Mouse (Mus musculus) midbrain, embryonic 16.5 days (tissue): ENCODE data around the gene Vmn1r220. TPM values are rescaled to one million over a fixed set of nuclear protein-coding genes. Genes with fewer than 3 reads are reported as not detected.
A peak's percentile ranks its signal among the peaks of the same experiment; 100 is the strongest.

Source experiments
- ATAC-seq: fragments of 200-750 bp; cut with Nextera tagmentation; 2 replicates; pipeline ENCODE4 v1.8.0; 2017; ENCODE audit warnings: moderate TSS enrichment
- H3K27ac ChIP-seq: fragments of 300-500 bp; sonication (generic); 2 replicates; pipeline ENCODE4 v1.5.1; 2014; ENCODE audit warnings: mild to moderate bottlenecking, low read length, mixed read lengths
- H3K27me3 ChIP-seq: fragments of 300-500 bp; sonication (generic); 2 replicates; pipeline ENCODE4 v1.6.1; 2014; ENCODE audit warnings: low read depth, low read length, mixed read lengths; ENCODE audit not compliant: control insufficient read depth, insufficient read depth
- H3K36me3 ChIP-seq: fragments of 300-500 bp; sonication (generic); 2 replicates; pipeline ENCODE4 v1.6.1; 2014; ENCODE audit warnings: mild to moderate bottlenecking, low read length, moderate library complexity, mixed read lengths; ENCODE audit not compliant: control insufficient read depth, insufficient read depth
- H3K4me1 ChIP-seq: fragments of 300-500 bp; sonication (generic); 2 replicates; pipeline ENCODE4 v1.6.1; 2014; ENCODE audit warnings: mild to moderate bottlenecking, low read length, mixed read lengths; ENCODE audit not compliant: control insufficient read depth, insufficient read depth
- H3K4me2 ChIP-seq: fragments of 300-500 bp; sonication (generic); 2 replicates; pipeline ENCODE4 v1.6.1; 2014; ENCODE audit warnings: mild to moderate bottlenecking, low read length, mixed read lengths
- H3K4me3 ChIP-seq: fragments of 300-500 bp; sonication (generic); 2 replicates; pipeline ENCODE4 v1.5.1; 2014; ENCODE audit warnings: low read depth, mild to moderate bottlenecking, low read length, moderate library complexity, mixed read lengths
- H3K9ac ChIP-seq: fragments of 300-500 bp; sonication (generic); 2 replicates; pipeline ENCODE4 v1.6.1; 2014; ENCODE audit warnings: low read depth, low read length, mixed read lengths
- H3K9me3 ChIP-seq: fragments of 300-500 bp; sonication (generic); replicated peaks from 2 replicates; pipeline ENCODE4 v1.6.1; 2014; ENCODE audit warnings: mild to moderate bottlenecking, low read length, mixed read lengths; ENCODE audit not compliant: control insufficient read depth, poor library complexity, severe bottlenecking
- WGBS: fragments of 180-500 bp; shearing (Covaris S2); extraction: QIAGEN DNeasy Blood & Tissue Kit; methylation state at CpG from one replicate; pipeline ENCODE4 v1.1.7; 2014; 5-methylcytosine and 5-hydroxymethylcytosine counted together
- polyA plus RNA-seq: library from polyadenylated mRNA; unstranded; fragments of >200 nt; fragmentation: Nextera tagmentation; extraction: Ambion mirVana; gene quantifications from 2 replicates; pipeline ENCODE4 v1.2.1, GENCODE M21; 2015

Gene Vmn1r220
- polyA plus RNA-seq, 1 experiment from 2014 or later, result not detected

GRCm38 (mm10) chr13:23133099-23133498 is 54.7 kb downstream of the Vmn1r220 start, which contains the start of gene Vmn1r218:
TSS of gene Vmn1r218 (plus strand) at chr13:23133155.
- WGBS, result 78% methylated on average over 3 of the region's 3 CpGs
- 0 out of 2 replicates have a peak, but pooled peaks have one; percentile 60 for ATAC-seq
- H3K4me3 ChIP-seq, result no peak within 1 kb of the TSS
- no peaks in the 10 kb centered on the region for H3K4me1 ChIP-seq
- no peaks in the 10 kb centered on the region for H3K9me3 ChIP-seq
- no peaks in the 10 kb centered on the region for H3K36me3 ChIP-seq
- no peak within 1 kb of the TSS for H3K27ac ChIP-seq
- H3K4me2 ChIP-seq, result no peak within 1 kb of the TSS
- no peak within 1 kb of the TSS for H3K9ac ChIP-seq
- no peaks in the 10 kb centered on the region for H3K27me3 ChIP-seq

Other genes starting within 250 kb of the Vmn1r220 start
- not detected in 2 replicates for gene Vmn1r213, start 180.3 kb downstream of the Vmn1r220 start, polyA plus RNA-seq
- not detected in 2 replicates for gene Vmn1r214, start 157.6 kb downstream of the Vmn1r220 start, polyA plus RNA-seq
- not detected in 2 replicates for gene Vmn1r215, start 120.0 kb downstream of the Vmn1r220 start, polyA plus RNA-seq
- not detected in 2 replicates for gene Vmn1r217, start 69.7 kb downstream of the Vmn1r220 start, polyA plus RNA-seq
- gene Vmn1r218, start 54.8 kb downstream of the Vmn1r220 start, polyA plus RNA-seq, result not detected in 2 replicates
- not detected in 2 replicates for gene Vmn1r219, start 28.7 kb downstream of the Vmn1r220 start, polyA plus RNA-seq
- gene Vmn1r221, start 26.2 kb upstream of the Vmn1r220 start, polyA plus RNA-seq, result not detected in 2 replicates
- not detected in 2 replicates for gene Vmn1r222, start 48.0 kb upstream of the Vmn1r220 start, polyA plus RNA-seq
- gene Vmn1r223, start 59.2 kb upstream of the Vmn1r220 start, polyA plus RNA-seq, result not detected in 2 replicates
- 55.5 and 57.4 TPM in 2 replicates for gene Zfp322a, start 181.2 kb upstream of the Vmn1r220 start, polyA plus RNA-seq
- gene Abt1, start 235.9 kb upstream of the Vmn1r220 start, polyA plus RNA-seq, result 9.1 and 11.0 TPM in 2 replicates